Mouse (Mus musculus) brain, embryonic 14.5 days (tissue): Measurements from ENCODE around the gene Duoxa2.

Source experiments
- CTCF ChIP-seq: fragments of 200-500 bp; IDR thresholded peaks from 2 replicates; pipeline ENCODE4 v1.5.1; 2012; ENCODE audit warnings: inconsistent platforms, mild to moderate bottlenecking, moderate library complexity, borderline replicate concordance; ENCODE audit not compliant: insufficient read depth, insufficient read length; ENCODE audit errors: extremely low read depth
- POLR2A ChIP-seq: fragments of 200-500 bp; IDR thresholded peaks from 2 replicates; pipeline ENCODE4 v1.6.1; 2012; ENCODE audit warnings: mild to moderate bottlenecking, inconsistent platforms, borderline replicate concordance; ENCODE audit not compliant: poor library complexity, insufficient read depth, insufficient read length, severe bottlenecking; ENCODE audit errors: extremely low read depth

DNA sequence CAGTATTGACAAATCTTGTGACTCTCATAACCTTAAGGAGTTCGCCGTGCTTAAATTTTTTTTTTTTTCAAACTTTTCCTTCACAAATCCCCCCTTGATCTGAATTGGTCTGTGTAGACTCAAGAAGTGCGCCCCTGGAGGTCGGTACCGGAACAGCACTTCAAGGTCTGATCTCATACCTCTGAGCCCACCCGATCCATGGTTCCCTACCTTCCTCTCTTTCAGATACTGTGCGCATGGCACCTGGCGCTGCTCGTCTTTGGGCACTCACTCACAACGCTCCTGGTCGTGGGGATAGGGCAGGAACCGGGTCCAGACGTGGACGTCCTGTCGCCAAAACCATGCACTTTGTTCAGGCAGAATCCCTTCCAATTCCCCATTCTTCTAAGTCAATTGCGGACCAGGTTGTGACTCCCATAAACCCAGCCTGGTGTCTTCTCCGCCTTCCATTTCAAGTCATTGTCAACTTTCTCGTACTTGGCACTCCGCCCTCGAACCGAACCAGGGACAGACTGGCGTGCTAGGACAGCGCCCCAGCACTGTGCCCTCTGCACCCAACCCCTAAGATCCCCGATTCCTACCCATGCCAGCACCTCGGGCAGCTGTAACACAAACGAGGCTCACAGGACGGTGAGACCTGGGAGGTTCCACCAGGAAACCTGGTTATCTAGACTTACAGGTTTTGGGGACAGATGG is 14.2 kb downstream of the Duoxa2 start:
- TF ChIP-seq POLR2A (no peak), CTCF (peak; percentile 74)
